Comparison of ENCODE assay signal across 33 mouse cellular contexts in the genomic region with DNA sequence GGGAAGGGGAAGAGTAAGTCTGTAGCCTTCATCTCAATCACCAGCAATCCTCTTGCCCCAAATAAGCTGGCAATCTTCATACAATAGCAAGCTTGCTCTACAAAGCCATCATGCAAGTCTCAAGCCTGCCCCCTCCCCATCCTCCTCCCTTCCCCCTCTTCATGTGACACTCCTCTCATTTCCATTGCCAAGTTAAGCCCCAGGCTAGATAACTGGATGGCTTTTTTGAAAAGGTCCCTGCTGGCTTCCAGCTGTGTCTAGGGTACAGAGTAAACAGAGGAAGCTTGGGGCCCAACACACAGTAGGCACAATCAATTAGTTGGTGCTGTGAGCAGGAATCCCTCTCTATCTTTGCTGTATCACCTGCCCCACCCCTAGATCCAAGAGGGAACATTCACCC. TPM values are rescaled to one million over a fixed set of nuclear protein-coding genes. Genes with fewer than 3 reads are reported as not detected.
"Had no signal": no experiment of that assay in that cellular context is flagged by ENCODE, and none has a peak within 500 bp of the region (broad histone marks: within the 10 kb centered on the region; RNA-seq: fewer than 3 reads in every experiment).

No protein-coding gene starts in this region.

- H3K9ac ChIP-seq: embryonic facial prominence, embryonic 12.5 days; embryonic facial prominence, embryonic 13.5 days; embryonic facial prominence, embryonic 15.5 days; forebrain, embryonic 12.5 days; forebrain, embryonic 13.5 days; forebrain, embryonic 15.5 days; forebrain, postnatal 0 days had no signal

- H3K9me3 ChIP-seq: embryonic facial prominence, embryonic 10.5 days; embryonic facial prominence, embryonic 12.5 days; embryonic facial prominence, embryonic 13.5 days; embryonic facial prominence, embryonic 15.5 days; forebrain, embryonic 10.5 days; forebrain, embryonic 12.5 days; forebrain, embryonic 13.5 days; forebrain, embryonic 15.5 days had no signal

- H3K4me3 ChIP-seq: embryonic facial prominence, embryonic 10.5 days; embryonic facial prominence, embryonic 12.5 days; embryonic facial prominence, embryonic 13.5 days; embryonic facial prominence, embryonic 15.5 days; erythroblast, embryonic 14.5 days; forebrain, embryonic 10.5 days; forebrain, embryonic 12.5 days; forebrain, embryonic 13.5 days; forebrain, embryonic 15.5 days; gastrocnemius, adult 2 months; heart, adult 2 months had no signal

- H3K36me3 ChIP-seq: embryonic facial prominence, embryonic 10.5 days; embryonic facial prominence, embryonic 12.5 days; embryonic facial prominence, embryonic 13.5 days; embryonic facial prominence, embryonic 15.5 days; forebrain, embryonic 10.5 days; forebrain, embryonic 12.5 days; forebrain, embryonic 15.5 days had no signal

- DNase-seq: cerebellum, adult 9-11 months; cerebellum, postnatal 10 days; cerebellum, postnatal 14 days; cerebellum, postnatal 25 days; cerebellum, postnatal 36 days; embryo, embryonic 11 days; forebrain, postnatal 0 days; gastrocnemius, adult 2 months; gastrocnemius, postnatal 10 days; gastrocnemius, postnatal 14 days; gastrocnemius, postnatal 25 days; gastrocnemius, postnatal 36 days; heart, adult 11 months; heart, adult 18-20 months; heart, adult 2 months had no signal

- H3K4me2 ChIP-seq: embryonic facial prominence, embryonic 12.5 days; embryonic facial prominence, embryonic 13.5 days; embryonic facial prominence, embryonic 15.5 days; forebrain, embryonic 12.5 days; forebrain, embryonic 13.5 days; forebrain, embryonic 15.5 days had no signal

- H3K27ac ChIP-seq: embryonic facial prominence, embryonic 10.5 days; embryonic facial prominence, embryonic 12.5 days; embryonic facial prominence, embryonic 13.5 days; embryonic facial prominence, embryonic 15.5 days; forebrain, embryonic 10.5 days; forebrain, embryonic 12.5 days; forebrain, embryonic 13.5 days; forebrain, embryonic 15.5 days; gastrocnemius, adult 2 months; heart, adult 2 months had no signal

- ATAC-seq: forebrain, embryonic 13.5 days; forebrain, embryonic 14.5 days; forebrain, embryonic 15.5 days; forebrain, embryonic 16.5 days; forebrain, postnatal 0 days had no signal

RNA-seq across cellular contexts. Expression of a gene that starts 19.8 kb away (rescaled TPM):
- total RNA-seq: common myeloid progenitor, adult 5-6 weeks; forebrain, postnatal 0 days; gastrocnemius, adult 18-20 months; gastrocnemius, adult 2 months; gastrocnemius, adult 8-10 months; gastrocnemius, postnatal 10 days; gastrocnemius, postnatal 14 days; gastrocnemius, postnatal 25 days; gastrocnemius, postnatal 36 days; gastrocnemius, postnatal 4 days; granulocyte monocyte progenitor cell, adult 5-6 weeks; heart, adult 18-20 months; heart, adult 2 months; heart, adult 8-10 months had no signal
- polyA plus RNA-seq: erythroblast, embryonic 14.5 days; forebrain, embryonic 16.5 days; gonadal fat pad, adult 2 months; heart, adult 2 months had no signal
